Mouse (Mus musculus) E14TG2a.4 (cell line): ENCODE measurements around the gene Frmd5.

Experiments used
- CTCF ChIP-seq: conservative IDR thresholded peaks from 2 replicates; pipeline ENCODE4 v1.5.1; 2014; ENCODE audit warnings: low read length
- POU5F1 ChIP-seq: IDR thresholded peaks from 2 replicates; pipeline ENCODE4 v1.6.1; 2014; ENCODE audit warnings: low read length, borderline replicate concordance

GRCm38 (mm10) chr2:121730486-121730885, 76.4 kb downstream of the Frmd5 start:
- no peak for TF ChIP-seq CTCF
- no peak for TF ChIP-seq POU5F1
